Mouse (Mus musculus): ENCODE measurements around the gene Alox12b. TPM values are rescaled to one million over a fixed set of nuclear protein-coding genes. Genes with fewer than 3 reads are reported as not detected.

Gene Alox12b
- total RNA-seq, 2 experiments from 2014 or later, result 8.7 to 12.2 TPM

GRCm38 (mm10) chr11:69118765-69119164 is 38.0 kb upstream of the Alox12b start:
- TF ChIP-seq CTCF (conservative IDR thresholded peaks at IDR 0.05), result no peak
- peak overlapping the region; percentile 78 for H3K4me3 ChIP-seq
- no peak overlapping the region for H3K27ac ChIP-seq

GRCm38 (mm10) chr11:69119446-69120155 is 37.2 kb upstream of the Alox12b start:
- no peak for DNase-seq (ENCODE audit: low spot score in 2 of 2)
- no peak overlapping the region for H3K27ac ChIP-seq
- no peak for TF ChIP-seq CTCF (conservative IDR thresholded peaks at IDR 0.05)
- no peak overlapping the region for H3K4me3 ChIP-seq

More at GRCm38 (mm10) chr11:69118765-69119164, 38.0 kb upstream of the Alox12b start:
- peak; percentile 88 to 96 for DNase-seq (ENCODE audit: low spot score in 2 of 2)

GRCm38 (mm10) chr11:69120221-69121000 is 36.4 kb upstream of the Alox12b start, which contains the start of gene Hes7:
TSS of gene Hes7 (plus strand) at chr11:69120404.
- Histone ChIP-seq H3K4me3 (peak within 1 kb of the TSS; percentile 72), H3K27ac (peak within 1 kb of the TSS; percentile 95)
- TF ChIP-seq CTCF (conservative IDR thresholded peaks at IDR 0.05), result no peak
- DNase-seq (ENCODE audit: low spot score in 2 of 2), result no peak

- DNase-seq (ENCODE audit: low spot score in 2 of 2), result no peak
- no peak for TF ChIP-seq CTCF (conservative IDR thresholded peaks at IDR 0.05)
- Histone ChIP-seq H3K4me3 (peak overlapping the region; percentile 72), H3K27ac (peak overlapping the region; percentile 95)
Observed at GRCm38 (mm10) chr11:69121001-69121740, 35.6 kb upstream of the Alox12b start.

- no peak for DNase-seq (ENCODE audit: low spot score in 2 of 2)
- Histone ChIP-seq H3K27ac (peak overlapping the region; percentile 95), H3K4me3 (peak overlapping the region; percentile 72)
- TF ChIP-seq CTCF (conservative IDR thresholded peaks at IDR 0.05), result no peak
Observed at GRCm38 (mm10) chr11:69121741-69122335, 35.0 kb upstream of the Alox12b start.

GRCm38 (mm10) chr11:69122336-69122951 is 34.3 kb upstream of the Alox12b start, which contains the start of gene 9130213A22Rik:
TSS of gene 9130213A22Rik (minus strand) at chr11:69122589.
- Histone ChIP-seq H3K4me3 (peak within 1 kb of the TSS; percentile 72), H3K27ac (peak within 1 kb of the TSS; percentile 95)
- peak; percentile 84 to 89 for DNase-seq (ENCODE audit: low spot score in 2 of 2)
- TF ChIP-seq CTCF (conservative IDR thresholded peaks at IDR 0.05), result peak; percentile 82

- H3K4me3 ChIP-seq, result peak overlapping the region; percentile 72
- H3K27ac ChIP-seq, result peak overlapping the region; percentile 95
- peak; percentile 33 for TF ChIP-seq CTCF (conservative IDR thresholded peaks at IDR 0.05)
Observed at GRCm38 (mm10) chr11:69123056-69123692, 33.6 kb upstream of the Alox12b start.

GRCm38 (mm10) chr11:69123693-69124497 is 32.9 kb upstream of the Alox12b start:
- peak; percentile 92 to 93 for DNase-seq (ENCODE audit: low spot score in 2 of 2)
- no peak for TF ChIP-seq CTCF (conservative IDR thresholded peaks at IDR 0.05)
- Histone ChIP-seq H3K27ac (peak overlapping the region; percentile 95), H3K4me3 (peak overlapping the region; percentile 72)

More at GRCm38 (mm10) chr11:69123056-69123692, 33.6 kb upstream of the Alox12b start:
- peak; percentile 93 to 97 for DNase-seq (ENCODE audit: low spot score in 2 of 2)

GRCm38 (mm10) chr11:69124498-69124847 is 32.3 kb upstream of the Alox12b start:
- Histone ChIP-seq H3K27ac (peak overlapping the region; percentile 95; the same call in 1 of the 2 replicates), H3K4me3 (peak overlapping the region; percentile 72)
- peak in 1 of 2 experiments; percentile 66 for DNase-seq (ENCODE audit: low spot score in 2 of 2)
- TF ChIP-seq CTCF (conservative IDR thresholded peaks at IDR 0.05), result no peak

GRCm38 (mm10) chr11:69125041-69125851 is 31.5 kb upstream of the Alox12b start:
- peak; percentile 82 to 83 for DNase-seq (ENCODE audit: low spot score in 2 of 2)
- H3K27ac ChIP-seq, result peak overlapping the region; percentile 90
- H3K4me3 ChIP-seq, result peak overlapping the region; percentile 72
- TF ChIP-seq CTCF (conservative IDR thresholded peaks at IDR 0.05), result peak; percentile 84

All from layer of hippocampus, adult 2 months (tissue).